Mouse (Mus musculus): ENCODE measurements at regions not wholly inside any gene's neighbourhood (a gene's known extent, or its start where the extent isn't known, plus 50 kb on each side); places are given as distances from the start of the nearest gene placed in this dataset.

- DNase-seq (ENCODE audit: extremely low spot score in 1 of 2, low spot score in 1 of 2), result no peak
Observed at GRCm38 (mm10) chr13:118603474-118603873, 66.1 kb upstream of the Fgf10 start.

GRCm38 (mm10) chr13:118596856-118597255 is 72.7 kb upstream of the Fgf10 start:
- DNase-seq (ENCODE audit: extremely low spot score in 1 of 2, low spot score in 1 of 2), result peak in 1 of 2 experiments; percentile 23

- DNase-seq (ENCODE audit: extremely low spot score in 1 of 2, low spot score in 1 of 2), result no peak
Observed at GRCm38 (mm10) chr13:118596218-118596795, 73.3 kb upstream of the Fgf10 start.

- no peak for DNase-seq (ENCODE audit: extremely low spot score in 1 of 2, low spot score in 1 of 2)
Observed at GRCm38 (mm10) chr13:118592074-118592473, 77.5 kb upstream of the Fgf10 start.

- DNase-seq (ENCODE audit: extremely low spot score in 1 of 2, low spot score in 1 of 2), result no peak
Observed at GRCm38 (mm10) chr13:118572555-118572954, 97.0 kb upstream of the Fgf10 start.

GRCm38 (mm10) chr13:118565219-118565833 is 104.3 kb upstream of the Fgf10 start:
- no peak for DNase-seq (ENCODE audit: extremely low spot score in 1 of 2, low spot score in 1 of 2)

- no peak for DNase-seq (ENCODE audit: extremely low spot score in 1 of 2, low spot score in 1 of 2)
Observed at GRCm38 (mm10) chr13:118558966-118559365, 110.6 kb upstream of the Fgf10 start.

GRCm38 (mm10) chr13:118552029-118552428 is 117.6 kb upstream of the Fgf10 start:
- DNase-seq (ENCODE audit: extremely low spot score in 1 of 2, low spot score in 1 of 2), result no peak

GRCm38 (mm10) chr13:118538742-118539141 is 130.8 kb upstream of the Fgf10 start:
- no peak for DNase-seq (ENCODE audit: extremely low spot score in 1 of 2, low spot score in 1 of 2)

- DNase-seq (ENCODE audit: extremely low spot score in 1 of 2, low spot score in 1 of 2), result no peak
Observed at GRCm38 (mm10) chr13:118513961-118514360, 126.9 kb upstream of the Mrps30 start.

- DNase-seq (ENCODE audit: extremely low spot score in 1 of 2, low spot score in 1 of 2), result no peak
Observed at GRCm38 (mm10) chr13:118506136-118506535, 119.1 kb upstream of the Mrps30 start.

- no peak for DNase-seq (ENCODE audit: extremely low spot score in 1 of 2, low spot score in 1 of 2)
Observed at GRCm38 (mm10) chr13:118490610-118491009, 103.6 kb upstream of the Mrps30 start.

GRCm38 (mm10) chr13:118483031-118483430 is 96.0 kb upstream of the Mrps30 start:
- DNase-seq (ENCODE audit: extremely low spot score in 1 of 2, low spot score in 1 of 2), result no peak

- no peak for DNase-seq (ENCODE audit: extremely low spot score in 1 of 2, low spot score in 1 of 2)
Observed at GRCm38 (mm10) chr13:118480237-118480636, 93.2 kb upstream of the Mrps30 start.

GRCm38 (mm10) chr13:118478487-118478886 is 91.4 kb upstream of the Mrps30 start:
- DNase-seq (ENCODE audit: extremely low spot score in 1 of 2, low spot score in 1 of 2), result no peak

GRCm38 (mm10) chr13:118472578-118472977 is 85.5 kb upstream of the Mrps30 start:
- no peak for DNase-seq (ENCODE audit: extremely low spot score in 1 of 2, low spot score in 1 of 2)

- no peak for DNase-seq (ENCODE audit: extremely low spot score in 1 of 2, low spot score in 1 of 2)
Observed at GRCm38 (mm10) chr13:118459672-118460384, 72.8 kb upstream of the Mrps30 start.

GRCm38 (mm10) chr13:118448977-118449705 is 62.1 kb upstream of the Mrps30 start:
- DNase-seq (ENCODE audit: extremely low spot score in 1 of 2, low spot score in 1 of 2), result no peak

- no peak for DNase-seq (ENCODE audit: extremely low spot score in 1 of 2, low spot score in 1 of 2)
Observed at GRCm38 (mm10) chr13:118441322-118442064, 54.4 kb upstream of the Mrps30 start.

Measured in frontal cortex, adult 2 months (tissue).